Mouse (Mus musculus) lung, adult 2 months (tissue): ENCODE data around the gene Gm37240.

ENCODE experiments used
- CTCF ChIP-seq: fragments of 200-500 bp; IDR thresholded peaks from 2 replicates; pipeline ENCODE4 v1.5.1; 2011; ENCODE audit warnings: mild to moderate bottlenecking, low read length, control low read depth; ENCODE audit not compliant: insufficient read depth
- POLR2A ChIP-seq: fragments of 200-500 bp; IDR thresholded peaks from 2 replicates; pipeline ENCODE4 v1.6.1; 2011; ENCODE audit warnings: low read depth, mild to moderate bottlenecking, control low read depth, low read length, borderline replicate concordance; ENCODE audit errors: extremely low read depth

DNA sequence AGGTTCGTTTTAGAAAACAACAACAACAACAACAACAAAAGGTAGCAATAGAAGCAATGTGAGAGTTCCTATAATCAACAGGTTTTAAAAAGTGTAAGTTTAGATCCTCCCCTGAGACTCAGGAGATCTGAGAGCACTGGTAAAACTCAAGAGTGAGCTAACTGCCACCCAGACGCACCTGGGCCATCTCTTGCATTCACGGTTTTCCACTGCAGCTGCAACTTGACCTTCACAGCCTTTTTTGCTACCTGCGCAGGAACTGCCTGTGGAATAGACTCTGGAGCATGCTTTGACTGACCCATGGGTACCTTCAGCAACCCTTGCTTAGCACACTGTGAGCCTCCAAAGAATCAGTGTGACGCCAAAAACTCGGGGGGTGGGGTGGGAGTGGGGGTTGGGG is 1157.5 kb downstream of the Gm37240 start:
- TF ChIP-seq CTCF (no peak), POLR2A (no peak)
